Mouse (Mus musculus): ENCODE measurements at regions not wholly inside any gene's neighbourhood (a gene's known extent, or its start where the extent isn't known, plus 50 kb on each side); places are given as distances from the start of the nearest gene placed in this dataset.

DNA sequence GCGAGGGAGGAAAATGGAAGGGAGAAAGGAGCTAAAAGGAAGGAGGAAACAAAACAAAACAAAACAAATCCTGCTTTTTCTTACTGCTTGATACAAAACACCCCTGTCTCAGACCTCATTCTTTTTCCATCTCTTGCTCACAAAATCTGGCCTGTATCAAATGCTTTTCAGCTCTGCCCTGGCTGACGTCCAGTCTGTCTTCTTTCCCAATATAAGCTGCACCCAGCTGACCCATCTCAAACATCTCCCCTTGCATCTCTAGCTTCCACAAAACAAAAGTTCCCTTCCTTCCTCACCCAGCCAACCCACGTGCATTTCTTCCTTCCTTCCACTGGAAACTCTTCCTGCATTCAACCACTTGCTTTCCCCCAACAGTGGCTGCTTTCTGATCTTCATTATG is 183.1 kb upstream of the Usp25 start:
- peak; percentile 18 for DNase-seq (ENCODE audit: low spot score)

DNA sequence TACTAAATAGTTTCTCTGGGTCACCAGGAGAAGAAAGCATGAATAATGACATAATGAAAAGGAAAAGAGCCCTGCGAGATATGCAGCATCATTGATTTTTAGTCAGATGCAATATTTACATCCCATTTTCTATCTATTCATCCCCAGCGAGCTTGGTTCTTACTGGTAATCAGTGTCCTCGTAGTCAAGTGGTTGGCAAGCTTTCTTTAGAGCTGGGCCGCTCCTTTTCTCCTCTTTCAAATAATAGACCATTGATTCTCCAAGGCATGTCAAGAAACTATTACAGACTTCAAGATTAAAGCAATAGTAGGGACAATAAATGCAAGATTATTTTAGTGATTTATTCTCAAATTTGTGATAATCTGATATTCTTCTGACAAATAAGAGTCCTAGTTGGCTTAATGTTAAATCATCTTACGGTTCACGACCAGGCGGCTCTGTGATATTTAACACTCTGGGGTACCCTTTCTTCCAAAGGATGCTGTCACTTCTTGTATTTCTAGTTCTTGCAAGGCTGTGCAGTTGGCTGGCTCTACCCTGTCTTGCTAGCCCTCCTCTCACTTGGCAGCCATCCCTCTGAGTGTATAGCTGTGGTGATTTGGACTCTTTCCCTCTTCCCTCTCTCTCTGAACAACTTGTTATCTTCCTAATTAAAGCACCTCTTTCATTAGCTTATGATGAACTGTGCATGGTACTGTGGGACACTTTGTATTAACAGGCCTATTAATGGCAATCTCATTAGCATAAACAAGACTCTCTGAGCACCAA is 185.6 kb upstream of the Usp25 start:
- DNase-seq (ENCODE audit: low spot score) = no peak

DNA sequence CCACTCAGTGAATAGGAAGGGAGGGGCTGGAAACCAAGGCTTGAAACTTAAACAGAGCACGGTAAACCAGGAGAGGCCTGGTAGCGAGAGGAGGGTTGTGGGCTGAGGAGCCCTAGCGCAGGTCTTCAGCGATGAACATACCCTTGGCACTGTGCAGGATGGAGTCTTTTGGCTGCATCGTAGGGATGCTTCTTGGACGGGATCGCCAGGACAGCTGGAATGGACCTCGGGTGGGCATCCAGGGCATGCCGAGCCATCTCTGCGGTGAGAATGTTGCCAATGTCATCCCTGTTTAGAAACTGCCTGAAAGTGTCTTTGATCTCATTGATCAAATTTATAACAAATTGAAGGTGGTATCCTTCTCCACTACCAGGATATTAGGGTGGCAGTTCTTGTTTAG is 192.2 kb upstream of the Usp25 start:
- no peak for DNase-seq (ENCODE audit: low spot score)

DNA sequence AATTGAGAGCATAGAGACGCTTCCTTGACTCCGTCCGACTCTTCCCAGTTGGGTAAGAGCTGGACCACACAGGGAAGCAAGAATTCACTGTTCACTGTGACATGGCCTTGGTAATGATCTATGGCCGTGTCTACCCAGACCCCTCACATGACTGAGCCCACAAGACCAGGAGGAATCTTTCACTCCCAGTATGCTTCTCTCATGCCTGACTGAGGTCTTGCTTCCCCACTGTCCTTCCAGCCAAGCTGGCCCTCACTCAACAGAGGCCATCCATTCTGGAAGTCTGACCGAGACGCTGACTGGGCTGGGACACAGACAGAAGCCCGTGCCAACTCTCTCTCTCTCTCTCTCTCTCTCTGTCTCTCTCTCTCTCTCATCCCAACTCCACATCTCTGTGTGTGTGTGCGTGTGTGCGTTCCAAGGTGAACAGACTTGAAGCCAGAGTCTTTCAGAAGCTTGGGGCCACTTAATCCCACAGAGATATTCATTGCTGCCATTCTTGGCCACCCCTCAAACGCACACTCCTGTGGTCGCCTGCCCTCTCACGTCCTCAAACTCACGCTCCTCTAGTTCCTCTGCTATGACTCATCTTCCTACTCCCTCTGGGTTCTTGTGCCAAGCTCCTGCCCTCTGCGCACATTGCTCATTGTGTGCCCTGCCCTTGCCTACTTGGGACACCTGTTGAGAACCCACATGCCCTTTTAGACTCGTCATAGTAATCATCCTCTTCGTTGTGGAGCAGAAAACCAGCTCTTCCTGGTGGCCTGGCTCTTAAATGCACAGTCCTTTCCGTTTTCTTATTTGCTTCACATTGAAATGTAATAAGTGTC is 197.2 kb upstream of the Usp25 start:
- DNase-seq (ENCODE audit: low spot score) = no peak

DNA sequence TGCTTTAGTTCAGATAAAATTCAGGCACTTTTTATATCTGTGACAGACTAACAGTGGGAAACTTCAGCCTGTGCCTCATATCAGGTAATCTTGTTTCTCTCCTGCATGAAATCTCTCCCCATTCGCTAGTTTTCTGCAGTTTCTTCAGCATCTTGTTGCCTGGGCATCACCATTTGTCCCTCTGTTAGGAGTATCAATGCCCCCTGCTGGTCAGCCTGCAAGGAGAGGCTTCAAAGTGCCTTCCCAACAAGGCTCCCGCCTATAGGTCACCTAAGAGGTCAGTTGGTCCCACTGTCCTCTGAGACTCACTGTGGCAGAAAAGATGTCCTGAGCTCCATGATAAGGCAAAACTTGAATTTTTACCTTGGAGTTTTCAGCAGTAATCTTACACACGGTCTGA is 209.8 kb upstream of the Usp25 start:
- DNase-seq (ENCODE audit: low spot score) = peak; percentile 85

DNA sequence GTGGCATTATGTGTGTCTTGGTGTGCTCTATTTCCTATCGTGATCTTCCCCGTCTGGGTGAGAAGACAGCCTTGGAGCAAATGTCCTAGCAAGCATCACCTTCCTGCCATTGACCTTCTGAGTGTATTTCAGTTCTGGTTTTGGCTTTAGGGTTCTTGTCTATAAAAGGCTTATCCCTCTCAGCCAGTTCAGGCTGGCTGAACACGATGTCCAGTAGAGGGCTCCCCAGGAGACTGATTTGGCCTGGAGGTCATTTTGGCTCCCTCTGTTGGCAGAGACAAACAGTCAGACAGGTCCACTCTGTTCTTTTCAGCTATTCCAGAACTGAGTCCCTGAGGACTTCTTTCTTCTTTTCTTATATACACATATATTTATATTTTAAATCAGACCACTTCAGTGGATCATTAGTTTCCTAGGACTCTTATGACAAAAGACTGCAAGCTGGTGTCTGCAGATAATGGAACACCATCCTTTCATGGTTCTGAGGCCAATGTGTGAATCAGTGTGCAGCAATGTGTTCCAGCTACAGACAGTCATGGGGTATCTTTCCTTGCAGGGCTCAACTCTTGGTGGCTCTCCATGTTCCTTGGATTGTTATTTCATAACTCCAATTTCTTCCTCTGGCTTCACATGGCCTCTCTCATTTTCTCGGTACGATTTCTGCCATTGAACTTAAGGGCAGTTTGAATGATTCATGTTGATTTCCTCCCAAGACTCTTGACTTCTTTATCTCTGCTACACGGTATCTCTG is 226.9 kb upstream of the Usp25 start:
- peak; percentile 71 for DNase-seq (ENCODE audit: low spot score)

DNA sequence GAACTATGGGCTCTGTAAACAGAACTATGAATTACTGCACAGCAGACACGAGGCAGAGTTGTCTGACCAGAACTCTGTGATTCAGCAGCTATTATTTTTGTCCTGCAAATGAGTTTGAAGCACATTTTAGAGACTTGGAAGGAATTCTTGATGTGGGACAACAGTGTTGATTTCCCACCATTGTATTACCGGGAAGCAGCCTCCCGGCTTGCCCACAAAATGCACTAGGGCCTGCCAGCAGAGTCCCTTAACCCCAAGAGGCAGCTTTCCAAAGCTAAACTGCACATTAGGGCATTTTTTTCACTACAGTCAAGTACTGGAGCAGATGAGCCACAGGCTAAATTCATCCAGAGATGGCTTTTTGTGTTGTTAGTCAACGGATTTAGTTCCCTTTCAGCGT is 230.8 kb upstream of the Usp25 start:
- no peak for DNase-seq (ENCODE audit: low spot score)

DNA sequence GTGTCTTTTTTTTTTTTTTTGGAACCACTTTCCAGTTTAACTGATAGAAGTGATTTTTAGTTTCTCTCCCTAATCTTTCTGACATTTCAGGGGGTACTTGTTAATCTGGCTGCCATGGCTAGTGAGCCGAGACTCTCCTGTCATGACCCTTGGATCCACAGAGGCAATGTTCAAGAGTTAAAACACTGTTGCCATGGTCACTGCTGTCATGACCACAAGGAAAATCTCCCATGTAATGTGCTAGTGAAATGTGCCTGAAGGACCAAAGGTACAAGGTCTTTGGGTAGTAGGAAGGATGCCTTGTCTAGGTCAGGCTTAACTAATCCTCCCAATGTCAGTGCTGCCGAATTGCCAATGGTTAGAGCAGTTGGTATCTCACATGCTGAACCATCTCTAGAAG is 237.7 kb upstream of the Usp25 start:
- no peak for DNase-seq (ENCODE audit: low spot score)

DNA sequence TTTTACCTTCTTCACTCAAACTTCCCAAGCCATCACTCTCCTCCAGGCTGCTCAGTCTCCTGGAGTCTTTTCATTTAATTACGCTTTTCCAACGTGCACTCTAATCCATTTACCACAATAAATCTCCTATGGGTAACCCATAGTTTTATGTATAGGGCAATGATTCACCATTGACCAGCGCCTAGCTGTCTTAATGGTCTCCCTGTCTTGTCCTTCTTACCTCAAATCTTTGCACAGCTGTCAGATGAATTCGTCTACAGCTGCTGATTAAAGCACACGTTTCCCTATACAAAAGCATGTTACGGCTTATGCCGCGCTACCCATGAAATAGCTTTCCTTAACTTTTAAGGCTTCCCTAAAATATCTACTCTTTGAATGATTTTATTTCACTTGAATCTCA is 239.5 kb upstream of the Usp25 start:
- DNase-seq (ENCODE audit: low spot score) = no peak

DNA sequence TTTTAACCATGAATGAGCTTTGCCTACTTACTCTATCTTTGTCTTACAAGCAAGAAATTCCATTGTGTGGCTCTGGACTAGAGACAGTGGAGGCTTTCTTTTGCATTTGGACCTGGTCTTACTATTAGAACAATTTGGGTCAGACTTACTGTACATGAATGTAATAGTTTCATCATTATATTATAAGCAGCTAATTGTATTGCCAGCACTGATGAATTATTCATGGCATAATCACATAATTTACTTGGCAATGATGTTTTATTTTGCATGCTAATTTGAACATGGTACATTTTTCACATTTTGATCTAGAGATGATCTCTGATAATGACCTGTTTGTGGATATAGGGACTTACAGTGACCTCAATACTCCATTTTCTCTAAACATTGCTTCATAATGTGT is 240.0 kb upstream of the Usp25 start:
- DNase-seq (ENCODE audit: low spot score) = no peak

DNA sequence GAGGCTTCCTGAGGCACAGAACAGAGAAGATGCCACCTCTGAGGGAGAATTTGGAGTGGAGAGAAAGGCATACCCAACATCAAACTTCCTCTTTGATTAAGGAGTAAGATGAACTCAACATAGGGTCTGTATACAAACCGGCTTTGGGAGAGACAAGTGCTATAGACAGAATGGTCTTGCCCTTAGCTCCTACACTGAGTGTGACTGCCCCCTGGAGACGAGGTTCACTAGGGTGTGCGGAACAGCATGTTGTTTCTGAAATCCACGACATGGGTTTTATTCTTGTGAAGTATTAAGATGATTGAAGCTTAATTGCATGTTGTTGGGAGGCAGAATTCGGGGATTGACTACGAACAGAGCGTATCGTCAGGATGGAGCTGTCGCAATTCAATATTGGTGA is 244.9 kb upstream of the Usp25 start:
- DNase-seq (ENCODE audit: low spot score) = peak; percentile 58

DNA sequence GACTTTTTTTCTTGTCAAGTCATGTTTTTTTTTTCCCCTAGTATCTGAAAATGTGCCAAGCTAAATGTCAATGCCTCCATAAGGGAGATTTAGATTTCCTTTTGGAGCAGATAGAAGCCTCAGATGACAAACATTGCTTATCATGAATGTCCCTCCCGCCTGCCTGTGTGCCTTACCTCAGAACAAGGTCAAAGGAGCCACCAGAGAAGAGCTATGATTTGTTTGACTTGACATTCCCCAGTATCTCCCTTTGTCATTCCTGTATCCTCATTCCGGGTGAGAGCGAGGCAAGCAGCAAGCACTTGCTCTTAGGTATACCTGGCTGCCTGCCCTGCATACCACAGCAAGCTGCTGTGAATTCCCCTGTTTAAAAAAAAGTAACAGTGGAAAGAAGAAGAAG is 246.9 kb upstream of the Usp25 start:
- no peak for DNase-seq (ENCODE audit: low spot score)

DNA sequence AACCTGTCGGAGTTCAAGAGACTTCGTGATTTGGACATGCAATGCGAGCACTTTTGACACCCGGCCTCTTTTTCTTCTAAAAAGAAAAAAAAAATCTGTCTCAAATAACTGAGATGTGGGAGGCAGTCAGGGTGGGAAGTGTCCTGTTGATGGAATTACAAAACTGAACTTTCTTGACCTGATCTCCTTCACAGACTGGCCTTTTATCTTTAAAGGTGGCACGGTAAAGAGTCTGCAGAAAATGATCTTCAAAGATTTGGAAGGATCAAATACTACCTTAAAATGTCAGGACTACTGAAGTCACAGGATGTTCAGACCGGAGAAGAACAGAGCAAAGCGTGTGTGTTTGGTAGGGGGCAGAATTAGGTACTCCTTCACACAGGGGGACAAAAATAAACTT is 248.0 kb upstream of the Usp25 start:
- no peak for DNase-seq (ENCODE audit: low spot score)

DNA sequence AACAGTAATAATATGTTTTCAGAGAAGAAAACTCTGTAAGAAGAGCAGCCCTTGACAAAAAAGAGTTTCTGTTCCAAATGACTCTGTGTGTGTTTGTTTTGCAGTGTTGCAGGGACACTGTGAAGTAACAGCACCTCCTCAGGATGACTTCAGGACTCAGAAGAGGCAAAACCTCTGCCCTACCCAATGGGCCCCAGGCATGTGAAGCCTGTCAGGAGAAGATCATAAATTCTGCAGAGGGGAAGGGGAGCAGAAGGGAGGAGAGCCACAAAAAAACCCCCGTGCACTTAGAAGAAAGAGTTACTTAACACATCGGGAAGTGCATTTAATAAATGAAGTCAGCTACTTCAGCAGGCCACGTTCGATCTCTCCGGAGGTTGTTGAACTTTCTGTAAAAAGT is 248.5 kb upstream of the Usp25 start:
- DNase-seq (ENCODE audit: low spot score) = peak; percentile 21

DNA sequence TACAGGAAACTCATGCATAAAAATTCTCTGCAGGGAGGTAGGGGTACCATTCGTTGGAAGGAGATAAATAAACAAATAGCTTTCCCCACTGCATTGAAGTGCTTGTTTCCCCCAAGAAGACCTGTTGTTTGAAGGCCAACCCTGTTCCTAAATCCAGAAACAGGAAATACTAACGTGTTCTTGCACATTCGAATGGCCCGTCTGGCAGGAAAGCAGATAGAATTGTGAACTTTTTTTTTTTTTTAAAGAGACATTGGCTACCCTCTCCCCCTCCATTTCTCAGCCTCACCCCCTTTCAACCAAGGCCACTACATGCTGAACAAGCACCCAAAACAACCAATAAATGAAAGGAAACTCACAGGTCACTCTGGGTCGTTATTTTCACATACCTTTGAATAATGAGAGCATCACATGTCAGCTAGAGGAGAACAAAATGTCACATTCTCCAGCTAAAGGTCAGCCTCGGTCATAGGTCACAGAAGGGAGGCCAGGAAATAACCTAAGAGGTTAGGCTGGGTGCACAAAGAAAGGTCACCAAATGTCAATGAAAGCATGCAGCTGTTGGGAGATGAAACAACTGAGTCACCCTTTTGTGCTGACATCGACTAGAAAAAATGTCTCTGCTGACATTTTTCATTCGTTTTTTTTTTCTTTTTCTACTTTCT is 250.8 kb upstream of the Usp25 start:
- no peak for DNase-seq (ENCODE audit: low spot score)

DNA sequence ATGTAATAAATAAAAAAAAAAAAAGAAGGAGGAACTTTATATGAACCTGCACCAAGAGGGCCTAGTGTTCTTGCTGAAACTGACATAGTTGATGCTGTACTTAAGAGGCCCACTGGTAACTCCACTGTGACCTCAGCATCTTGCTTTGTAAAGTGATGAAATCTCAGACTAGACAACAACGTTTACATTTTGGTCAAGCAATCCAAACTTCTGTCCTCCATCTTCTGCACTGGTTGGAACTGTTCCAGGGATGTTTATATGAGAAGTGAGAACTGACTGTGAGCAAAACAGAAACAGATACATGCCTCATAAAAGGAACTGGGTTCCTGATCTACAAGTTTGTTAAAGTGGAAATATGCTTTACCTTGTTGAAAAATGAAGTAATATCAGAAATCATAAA is 251.7 kb upstream of the Usp25 start:
- no peak for DNase-seq (ENCODE audit: low spot score)

DNA sequence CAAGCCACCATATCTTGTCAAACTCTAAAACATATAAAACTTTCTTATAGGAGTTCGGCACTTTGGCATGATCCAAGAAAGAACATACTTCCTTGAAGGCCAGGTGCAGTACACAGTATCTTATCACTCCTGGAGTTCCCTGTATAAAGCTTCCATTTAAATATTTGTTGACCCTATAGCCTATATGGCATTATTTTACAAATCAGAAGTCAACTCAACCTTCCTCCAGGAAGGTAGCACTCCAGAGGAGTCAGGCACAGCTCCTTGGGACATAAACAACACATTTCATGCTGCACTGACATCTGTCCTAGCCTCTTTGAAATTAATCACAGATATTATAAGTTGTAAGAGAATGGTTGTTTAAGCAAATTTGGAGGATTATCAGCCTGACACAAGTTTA is 252.5 kb upstream of the Usp25 start:
- DNase-seq (ENCODE audit: low spot score) = no peak

DNA sequence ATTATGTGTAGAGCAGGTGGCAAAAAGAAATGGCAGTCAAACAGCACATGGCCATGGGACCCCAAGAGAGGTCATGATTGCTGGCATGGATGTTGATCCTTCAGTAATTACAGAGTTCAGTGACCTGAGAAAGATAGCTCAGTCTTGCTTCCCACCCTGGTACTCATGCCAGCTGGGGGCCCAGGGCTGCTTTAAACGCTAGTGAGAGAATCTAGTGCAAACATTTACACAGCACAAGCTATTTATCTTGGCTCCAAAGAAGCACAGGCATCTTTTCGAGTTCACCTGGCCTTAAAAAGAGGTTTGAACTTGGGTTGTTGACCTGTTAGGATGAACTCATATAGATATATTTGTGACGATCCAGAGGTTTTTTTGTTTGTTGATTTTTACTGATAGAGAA is 258.6 kb upstream of the Usp25 start:
- no peak for DNase-seq (ENCODE audit: low spot score)

DNA sequence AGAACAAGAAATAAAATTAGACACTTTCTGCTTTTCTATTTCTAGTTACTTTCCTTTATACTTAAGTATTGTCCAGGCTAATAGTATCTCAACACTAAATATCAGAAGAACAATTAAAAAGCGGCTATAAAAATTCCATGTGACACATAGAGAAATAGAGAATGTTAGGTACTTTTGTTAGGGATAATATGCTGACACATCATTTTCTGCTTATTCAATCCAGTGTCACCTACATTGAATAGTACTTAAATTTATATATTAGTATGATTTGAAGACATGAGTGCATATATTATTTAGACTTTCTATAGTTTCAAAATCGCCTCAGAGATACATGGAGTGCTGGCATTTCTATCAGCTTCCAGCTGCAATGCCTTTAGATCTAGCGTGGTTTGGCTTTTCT is 267.1 kb upstream of the Usp25 start:
- DNase-seq (ENCODE audit: low spot score) = no peak

DNA sequence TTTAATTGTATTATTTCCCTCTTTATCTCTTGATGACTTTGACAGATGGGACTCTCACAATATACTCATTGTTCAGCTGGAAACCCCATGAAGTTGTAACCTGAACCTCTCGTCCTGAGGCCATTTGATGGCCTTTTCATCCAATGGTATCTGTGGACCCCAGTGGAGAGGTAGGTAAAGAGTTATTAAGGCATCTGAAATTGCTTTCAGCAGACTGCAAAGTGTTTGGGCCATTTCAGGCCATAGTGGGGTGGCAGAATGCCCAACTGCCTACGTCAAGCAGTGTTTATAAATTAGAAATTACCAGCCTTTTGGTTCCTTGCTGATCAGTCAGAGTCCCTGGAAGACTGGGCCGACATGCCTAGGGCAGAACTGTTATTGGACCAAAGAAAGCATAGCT is 272.4 kb upstream of the Usp25 start:
- no peak for DNase-seq (ENCODE audit: low spot score)

DNA sequence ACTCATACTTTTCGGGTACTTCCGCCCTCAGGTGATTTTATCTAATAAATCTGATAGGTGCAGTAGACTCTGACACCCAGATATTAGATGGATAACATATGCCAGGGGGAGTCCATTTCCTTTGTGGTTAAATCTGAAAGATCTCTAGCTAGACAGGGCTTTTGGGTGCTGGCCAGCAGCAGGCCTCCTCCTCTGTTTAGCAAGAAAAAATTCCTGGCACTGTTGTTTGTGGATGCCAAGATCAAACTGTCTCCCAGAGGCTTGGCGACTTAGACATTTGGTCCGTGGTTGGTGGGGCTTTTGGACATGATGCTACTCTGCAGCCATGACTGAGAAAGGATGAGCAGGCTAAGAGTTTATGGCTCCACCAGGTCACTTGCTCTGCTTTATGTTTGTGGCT is 287.5 kb upstream of the Usp25 start:
- DNase-seq (ENCODE audit: low spot score) = peak; percentile 33

DNA sequence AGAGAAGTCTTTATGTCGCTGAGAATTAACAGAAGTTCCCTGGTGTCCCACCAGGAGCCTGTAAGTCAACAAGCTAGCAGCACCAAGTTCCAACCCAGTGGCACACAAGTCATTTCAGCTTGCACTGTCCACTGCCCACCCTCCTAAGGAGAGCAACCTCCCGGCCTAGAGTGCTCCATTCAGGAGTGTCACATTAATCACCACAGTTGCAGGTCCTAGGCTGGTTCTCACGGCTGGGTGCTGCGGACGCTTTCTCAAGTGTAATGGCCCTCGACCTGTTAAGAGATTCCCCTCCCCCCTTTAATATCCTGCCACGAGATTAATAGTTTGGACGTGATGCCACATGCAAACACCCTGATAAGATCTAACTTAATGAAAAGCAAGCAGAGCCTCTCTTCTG is 288.2 kb upstream of the Usp25 start:
- no peak for DNase-seq (ENCODE audit: low spot score)
